Comparison of ENCODE assay signal across 25 mouse cellular contexts in the genomic region with DNA sequence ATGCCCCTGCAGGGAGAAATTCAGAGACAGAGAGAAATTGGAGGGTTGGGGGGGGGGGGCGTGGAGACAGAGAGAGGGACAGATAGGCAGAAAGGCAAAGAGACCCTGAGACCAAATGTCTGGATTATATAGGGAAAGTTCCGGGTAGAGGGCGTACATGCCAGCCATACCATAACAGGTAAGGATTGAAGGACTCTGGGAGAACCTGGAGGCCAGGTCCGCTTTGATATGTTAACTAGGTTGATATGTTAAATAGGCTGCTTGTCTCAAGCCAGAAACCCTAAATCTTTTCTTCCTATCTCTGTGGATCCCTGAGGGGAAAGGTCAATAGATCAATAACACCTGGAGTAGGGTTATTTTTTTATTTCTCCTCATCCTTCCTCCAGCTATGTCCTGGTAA. TPM values are rescaled to one million over a fixed set of nuclear protein-coding genes. Genes with fewer than 3 reads are reported as not detected.
A peak's percentile ranks its signal among the peaks of the same experiment; 100 is the strongest.
DNase-seq lines count a peak whose midpoint lies in the region; ATAC-seq and TF ChIP-seq lines count a peak whose summit lies in the region.
"Had no signal": no experiment of that assay in that cellular context is flagged by ENCODE, and none has a peak within 500 bp of the region (broad histone marks: within the 10 kb centered on the region; RNA-seq: fewer than 3 reads in every experiment).

No protein-coding gene starts in this region.

- DNase-seq in heart, adult 11 months, result peak; percentile 59
- DNase-seq in heart, postnatal 25 days (ENCODE audit: low spot score), result no peak
- DNase-seq in ES-CJ7 (ENCODE audit: low read depth, low spot score) (peak; percentile 49), R1 (ENCODE audit: low read depth, low spot score) (peak; percentile 62), ZHBTc4 (ENCODE audit: low read depth, low spot score) (peak; percentile 50)
- DNase-seq in thymus, adult 2 months, result no peak
- DNase-seq in forebrain, embryonic 11.5 days (ENCODE audit: low spot score), result no peak
- DNase-seq in midbrain, embryonic 10.5 days (ENCODE audit: low spot score), result no peak
- DNase-seq: adrenal gland, adult 2 months; adrenal gland, adult 8-10 months; adrenal gland, postnatal 10 days; adrenal gland, postnatal 14 days; adrenal gland, postnatal 25 days; adrenal gland, postnatal 36 days; B cell, adult 2 months; cerebellum, adult 11 months; cerebellum, adult 11-12 months; cerebellum, adult 18-20 months; cerebellum, adult 2 months; cerebellum, adult 8-10 months had no signal

- no peaks in the 10 kb centered on the region for H3K9me3 ChIP-seq in forebrain, embryonic 11.5 days (ENCODE audit: control insufficient read depth, low read length)
- H3K9me3 ChIP-seq in midbrain, embryonic 10.5 days (replicated peaks), result no peaks in the 10 kb centered on the region
- H3K9me3 ChIP-seq: G1E had no signal

- WGBS in thymus, adult 2 months, result 99% methylated on average over 4 of the region's 4 CpGs
- 74% methylated on average over 4 of the region's 4 CpGs for WGBS in forebrain, embryonic 11.5 days
- WGBS in midbrain, embryonic 10.5 days, result 80% methylated on average over 3 of the region's 4 CpGs

- no peak for TF ChIP-seq CTCF in thymus, adult 2 months (IDR thresholded peaks at IDR 0.05; ENCODE audit: borderline replicate concordance, control insufficient read depth, extremely low read depth, insufficient read depth, low read length, poor library complexity)

- no peaks in the 10 kb centered on the region for H3K27me3 ChIP-seq in thymus, adult 2 months (ENCODE audit: control insufficient read depth, insufficient read depth, low read length)
- H3K27me3 ChIP-seq in forebrain, embryonic 11.5 days (ENCODE audit: control insufficient read depth, insufficient read depth, low read length), result no peaks in the 10 kb centered on the region
- no peaks in the 10 kb centered on the region for H3K27me3 ChIP-seq in midbrain, embryonic 10.5 days (ENCODE audit: low read depth, poor library complexity, severe bottlenecking)
- H3K27me3 ChIP-seq: CH12.LX, Patski had no signal

- H3K27ac ChIP-seq in thymus, adult 2 months (ENCODE audit: control insufficient read depth, insufficient read depth, low read length), result no peak overlapping the region
- H3K27ac ChIP-seq in forebrain, embryonic 11.5 days (ENCODE audit: low read depth, low read length), result no peak overlapping the region
- H3K27ac ChIP-seq in midbrain, embryonic 10.5 days (replicated peaks), result no peak overlapping the region

- no peak for TF ChIP-seq POLR2A in thymus, adult 2 months (IDR thresholded peaks at IDR 0.05; ENCODE audit: control insufficient read depth, extremely low read depth, insufficient read depth, low read length, poor library complexity)

- H3K4me3 ChIP-seq in thymus, adult 2 months (ENCODE audit: control insufficient read depth, insufficient read depth, low read length), result no peak overlapping the region
- H3K4me3 ChIP-seq in forebrain, embryonic 11.5 days (ENCODE audit: low read depth, low read length), result no peak overlapping the region
- H3K4me3 ChIP-seq in midbrain, embryonic 10.5 days, result no peak overlapping the region

- no peaks in the 10 kb centered on the region for H3K4me1 ChIP-seq in thymus, adult 2 months (replicated peaks; ENCODE audit: control insufficient read depth, insufficient read depth, low read length)
- H3K4me1 ChIP-seq in forebrain, embryonic 11.5 days (replicated peaks; ENCODE audit: control insufficient read depth, insufficient read depth, low read length), result no peaks in the 10 kb centered on the region
- no peaks in the 10 kb centered on the region for H3K4me1 ChIP-seq in midbrain, embryonic 10.5 days

- intact Hi-C loops in heart, postnatal 25 days (cut with DNase I), result no loop called here

- no peak for ATAC-seq in forebrain, embryonic 11.5 days (replicated peaks; ENCODE audit: low FRiP score)
- ATAC-seq: activated CD4-positive, CD25-positive, alpha-beta regulatory T cell, adult 4 months; CD4-positive, CD25-positive, alpha-beta regulatory T cell, adult 4 months; Patski had no signal

- H3K36me3 ChIP-seq in thymus, adult 2 months (ENCODE audit: control insufficient read depth, insufficient read depth, low read length), result no peaks in the 10 kb centered on the region
- H3K36me3 ChIP-seq in forebrain, embryonic 11.5 days (ENCODE audit: control insufficient read depth, insufficient read depth, low read length), result no peaks in the 10 kb centered on the region
- H3K36me3 ChIP-seq in midbrain, embryonic 10.5 days, result no peaks in the 10 kb centered on the region
- H3K36me3 ChIP-seq: G1E had no signal

- no peak overlapping the region for H3K9ac ChIP-seq in forebrain, embryonic 11.5 days (ENCODE audit: low read length)

- H3K4me2 ChIP-seq in forebrain, embryonic 11.5 days (ENCODE audit: low read depth, low read length, severe bottlenecking), result no peak overlapping the region

RNA-seq across cellular contexts. Expression of a gene that starts 17.7 kb away (rescaled TPM):
- 100 to 1,000 TPM in 1 of 2 experiments, 10 to 100 TPM in 1; 93.6 to 111 TPM for total RNA-seq in heart, postnatal 25 days (2021)
- polyA plus RNA-seq in thymus, adult 2 months (2012; rRNA removed), result 33.1 and 35.2 TPM in 2 replicates
- 16.5 and 18.3 TPM in 2 replicates for polyA plus RNA-seq in forebrain, embryonic 11.5 days (2014; fragmentation: Nextera tagmentation; extraction: Ambion mirVana)
- 14.8 and 16.4 TPM in 2 replicates for polyA plus RNA-seq in midbrain, embryonic 10.5 days (2016; fragmentation: Nextera tagmentation; extraction: Ambion mirVana)

Comparison
In these comparisons a context has a peak if more than half of its experiments do, and no peak if none do; other contexts are left out.
1. DNase-seq: peak in heart, adult 11 months (single experiment), ES-CJ7 (single experiment), R1 (single experiment) and ZHBTc4 (single experiment); none in heart, postnatal 25 days (single experiment), thymus, adult 2 months (single experiment), forebrain, embryonic 11.5 days (single experiment) and midbrain, embryonic 10.5 days (single experiment).